Mouse (Mus musculus) T-helper 2 cell (primary cell): ENCODE measurements around the gene Cngb1.

ENCODE experiments used
- in situ Hi-C: fragments of 300-600 bp; cut with MboI, MseI; formaldehyde crosslinking; loops from one replicate; pipeline ENCODE4 v1.15.1; 2025; ENCODE audit warnings: high pct_unique_total_duplicates

The Cngb1 gene

GRCm38 (mm10) chr8:95202056-95202570 lies 104.3 kb downstream of the Cngb1 start:
- in situ Hi-C loops: loop anchor here (5.0 kb wide), 1 partner anchor 255 kb away; no protein-coding TSS in a partner anchor

DNA sequence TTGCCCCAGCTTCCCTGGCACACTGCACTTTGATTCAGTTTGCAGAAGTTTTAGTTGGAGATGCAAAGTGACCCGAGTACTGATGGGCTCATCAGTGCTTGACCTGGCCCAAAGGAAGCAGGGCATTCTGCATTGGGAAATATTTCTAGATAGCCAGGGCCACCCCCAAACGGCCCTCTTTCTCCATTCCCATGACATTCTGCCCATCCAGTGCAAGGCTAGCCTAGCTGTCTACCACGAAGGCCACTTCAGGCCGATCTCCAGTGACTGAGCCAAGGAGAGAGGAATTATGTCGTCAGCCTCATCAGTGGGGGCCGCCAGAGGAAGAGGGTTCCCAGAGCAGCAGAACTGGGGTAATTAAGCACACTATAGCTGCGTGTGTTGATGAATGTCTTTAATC lies 104.9 kb downstream of the Cngb1 start:
- in situ Hi-C loops: loop anchor here (5.0 kb wide), 1 partner anchor 254 kb away; no protein-coding TSS in a partner anchor

- in situ Hi-C loops: loop anchor here (5.0 kb wide), 1 partner anchor 253 kb away; no protein-coding TSS in a partner anchor
Observed at GRCm38 (mm10) chr8:95200001-95200405, 106.4 kb downstream of the Cngb1 start.

DNA sequence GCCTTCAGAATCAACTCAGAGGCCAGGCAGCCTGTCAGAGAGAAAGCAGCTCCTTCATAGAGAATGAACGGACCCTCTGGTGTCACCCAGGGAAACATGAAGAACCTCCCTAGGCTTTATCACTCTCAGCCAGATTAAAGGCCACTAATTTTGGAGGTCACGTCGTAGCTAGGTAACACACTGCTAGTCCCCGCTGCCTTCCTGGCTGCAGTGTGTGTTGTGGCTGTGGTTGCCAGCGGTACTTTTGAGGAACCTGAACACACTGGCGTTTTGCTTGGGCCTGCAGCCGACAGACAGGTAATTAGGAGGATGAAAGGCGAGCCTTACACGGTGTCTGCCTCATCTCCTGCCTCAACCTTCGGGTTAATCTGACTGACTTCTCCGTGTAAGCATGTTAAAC lies 110.7 kb downstream of the Cngb1 start:
- in situ Hi-C loops: no loop called here

- in situ Hi-C loops: no loop called here
Observed at GRCm38 (mm10) chr8:95191497-95192175, 114.7 kb downstream of the Cngb1 start.
